Mouse (Mus musculus): Measurements from ENCODE around the gene Zmiz1.

Gene Zmiz1

GRCm38 (mm10) chr14:25660661-25661060 is 201.7 kb downstream of the Zmiz1 start:
- CTCF ChIA-PET, result interaction anchor here (0.6 to 2.3 kb wide), 9 partner anchors 10 to 1936 kb away, joined by 3 to 26 read pairs (median 4); no protein-coding TSS in a partner anchor
- POLR2A ChIA-PET, result interaction anchor here in 3 of 4 experiments (0.6 to 2.8 kb wide), 11 partner anchors 9 to 1369 kb away, joined by 3 to 12 read pairs (median 3); partner anchors contain the start of gene Anxa11 (in 1 of the 3)

GRCm38 (mm10) chr14:25661185-25661920 is 202.4 kb downstream of the Zmiz1 start:
- CTCF ChIA-PET, result interaction anchor here in 3 of 4 experiments (0.5 to 2.3 kb wide), 9 partner anchors 15 to 1935 kb away, joined by 3 to 26 read pairs (median 4); partner anchors contain the start of gene Zcchc24 (in 1 of the 3)
- POLR2A ChIA-PET, result interaction anchor here in 2 of 4 experiments (0.7 to 2.8 kb wide), 9 partner anchors 10 to 142 kb away, joined by 3 to 12 read pairs (median 3); no protein-coding TSS in a partner anchor

GRCm38 (mm10) chr14:25663649-25664309 is 204.8 kb downstream of the Zmiz1 start:
- CTCF ChIA-PET, result interaction anchor here in 1 of 4 experiments (1.9 kb wide), 1 partner anchor 18 kb away, joined by 6 read pairs; no protein-coding TSS in a partner anchor
- POLR2A ChIA-PET, result interaction anchor here in 3 of 4 experiments (0.6 to 3.3 kb wide), 10 partner anchors 9 to 1518 kb away, joined by 3 to 10 read pairs (median 4); partner anchors contain the start of genes Anxa11 (in 1 of the 3) and Ppif (in 1 of the 3)

DNA sequence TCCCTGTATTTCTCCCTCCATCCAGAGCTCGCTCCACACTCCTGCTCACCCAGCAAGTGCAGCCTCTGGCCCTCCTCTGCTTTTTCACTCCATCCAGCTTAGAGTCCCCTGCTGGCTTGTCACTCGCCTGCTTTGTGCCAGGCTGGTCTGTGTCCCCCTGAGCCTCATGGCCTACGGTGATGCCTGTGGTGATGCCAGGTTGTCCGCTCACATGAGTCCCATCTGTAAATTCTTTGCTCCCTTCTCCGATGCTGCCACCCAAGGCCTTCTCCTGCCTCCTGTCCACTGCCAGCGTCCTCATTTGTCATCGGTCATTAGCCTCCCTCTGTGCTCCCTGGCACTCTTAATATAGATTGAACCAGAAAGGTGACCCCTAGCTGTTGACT is 205.3 kb downstream of the Zmiz1 start:
- POLR2A ChIA-PET, result interaction anchor here in 3 of 4 experiments (0.6 to 3.3 kb wide), 13 partner anchors 9 to 1518 kb away, joined by 3 to 10 read pairs (median 5); partner anchors contain the start of genes Anxa11 (in 1 of the 3) and Ppif (in 1 of the 3)
- CTCF ChIA-PET, result interaction anchor here in 1 of 4 experiments (1.6 kb wide), 1 partner anchor 18 kb away, joined by 8 read pairs; no protein-coding TSS in a partner anchor

GRCm38 (mm10) chr14:25665314-25665970 is 206.5 kb downstream of the Zmiz1 start:
- CTCF ChIA-PET, result interaction anchor here (0.6 to 1.6 kb wide), 14 partner anchors 14 to 135 kb away, joined by 3 to 8 read pairs (median 4); no protein-coding TSS in a partner anchor
- POLR2A ChIA-PET, result interaction anchor here in 3 of 4 experiments (0.6 to 3.3 kb wide), 21 partner anchors 8 to 1229 kb away, joined by 3 to 10 read pairs (median 4); partner anchors contain the start of genes Anxa11 (in 1 of the 3) and Ppif (in 1 of the 3)

DNA sequence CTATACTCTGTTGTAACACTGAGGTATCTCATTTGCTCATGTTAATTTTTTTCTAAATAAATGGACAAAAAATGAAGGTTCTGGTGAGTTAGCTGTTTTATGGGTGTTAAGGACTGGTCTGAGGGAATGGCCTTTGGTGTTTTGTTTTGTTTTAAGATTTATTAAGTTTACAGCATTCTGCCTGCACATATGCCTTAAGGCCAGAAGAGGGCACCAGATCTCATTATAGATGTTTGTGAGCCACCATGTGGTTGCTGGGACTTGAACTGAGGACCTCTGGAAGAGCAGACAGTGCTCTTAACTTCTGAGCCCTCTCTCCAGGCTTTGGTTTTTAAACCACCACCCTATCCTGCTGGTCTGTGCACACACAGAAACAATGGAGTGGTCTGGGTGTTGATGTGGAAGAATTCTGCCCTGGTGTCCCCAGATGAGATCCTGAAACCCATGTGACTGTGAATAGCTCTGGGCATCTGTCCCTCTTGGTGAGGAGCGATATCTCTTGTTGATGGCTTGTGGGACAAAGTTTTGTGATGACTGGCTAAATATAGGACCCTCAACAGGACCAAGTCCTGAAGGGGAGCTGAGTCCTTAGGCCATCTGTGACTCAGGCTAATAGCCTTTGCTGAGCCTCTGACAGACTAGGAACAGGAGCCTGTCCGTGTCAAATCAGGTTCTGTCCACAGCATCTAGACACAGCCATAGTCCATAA is 207.8 kb downstream of the Zmiz1 start:
- POLR2A ChIA-PET, result interaction anchor here in 2 of 4 experiments (1.0 to 3.3 kb wide), 6 partner anchors 21 to 176 kb away, joined by 4 to 10 read pairs (median 6); partner anchors contain the start of gene Anxa11 (in 1 of the 2)
- CTCF ChIA-PET, result interaction anchor here in 3 of 4 experiments (0.7 to 1.4 kb wide), 5 partner anchors 20 to 87 kb away, joined by 3 to 4 read pairs (median 3); no protein-coding TSS in a partner anchor

- ChIA-PET POLR2A (interaction anchor here in 2 of 4 experiments (1.0 to 1.4 kb wide), 5 partner anchors 25 to 91 kb away, joined by 3 to 7 read pairs (median 4); no protein-coding TSS in a partner anchor), CTCF (interaction anchor here (0.5 to 1.4 kb wide), 7 partner anchors 21 to 520 kb away, joined by 3 to 4 read pairs (median 3); no protein-coding TSS in a partner anchor)
These were observed 208.6 kb downstream of the Zmiz1 start for GRCm38 (mm10) chr14:25667587-25667986.

- CTCF ChIA-PET, result interaction anchor here in 2 of 4 experiments (0.6 to 1.1 kb wide), 2 partner anchors 14 to 140 kb away, joined by 3 read pairs; no protein-coding TSS in a partner anchor
- POLR2A ChIA-PET, result interaction anchor here in 1 of 4 experiments (0.9 to 1.3 kb wide), 2 partner anchors 19 to 42 kb away, joined by 3 to 4 read pairs; no protein-coding TSS in a partner anchor
These were observed 220.6 kb downstream of the Zmiz1 start for GRCm38 (mm10) chr14:25679625-25680024.

GRCm38 (mm10) chr14:25682020-25682419 is 223.0 kb downstream of the Zmiz1 start:
- POLR2A ChIA-PET, result interaction anchor here in 2 of 4 experiments (1.3 to 1.5 kb wide), 2 partner anchors 15 to 16 kb away, joined by 3 to 4 read pairs; no protein-coding TSS in a partner anchor

DNA sequence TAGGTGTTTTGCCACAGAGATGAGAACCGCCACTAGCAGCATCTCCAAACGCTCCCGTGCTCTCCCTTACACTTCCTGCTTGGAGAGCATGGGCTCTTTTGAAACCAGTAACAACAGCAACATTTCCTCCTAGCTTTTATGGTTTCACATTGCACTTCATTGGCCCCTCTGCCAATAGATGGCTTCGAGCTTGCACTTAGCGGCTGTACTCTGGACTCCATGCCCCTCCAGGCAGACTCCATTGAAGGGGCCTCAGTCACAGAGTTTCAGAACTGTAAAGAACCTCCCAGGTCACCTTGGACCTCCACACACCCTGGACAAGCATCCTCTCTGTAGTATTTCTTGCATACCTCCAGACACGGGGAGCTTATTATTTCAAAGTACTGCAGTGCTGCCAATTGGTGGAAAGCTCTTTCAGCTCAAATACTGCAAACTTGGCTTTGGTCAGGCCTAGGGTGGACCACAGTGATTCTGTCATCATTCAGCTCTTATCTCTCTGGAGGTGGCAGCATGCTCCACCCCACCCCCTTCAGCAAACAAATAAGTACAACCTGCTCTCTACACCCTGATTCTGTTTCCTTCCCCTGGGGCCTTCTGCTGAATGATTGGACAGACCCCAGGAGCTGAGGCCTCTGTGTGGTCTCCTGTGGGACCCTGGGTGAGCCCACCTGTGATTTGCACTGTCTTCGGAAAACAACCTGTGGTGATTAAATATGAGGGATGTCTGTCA is 227.4 kb downstream of the Zmiz1 start:
- CTCF ChIA-PET, result interaction anchor here in 2 of 4 experiments (0.6 to 1.0 kb wide), 3 partner anchors 39 to 1285 kb away, joined by 3 read pairs; partner anchors contain the start of gene Appl1 (in 1 of the 2)
- POLR2A ChIA-PET, result interaction anchor here in 3 of 4 experiments (0.6 to 1.5 kb wide), 5 partner anchors 8 to 59 kb away, joined by 3 read pairs; partner anchors contain the start of gene Ppif (in 1 of the 3)

More at GRCm38 (mm10) chr14:25682020-25682419, 223.0 kb downstream of the Zmiz1 start:
- CTCF ChIA-PET, result interaction anchor here in 2 of 4 experiments (0.6 to 0.9 kb wide), 2 partner anchors 36 kb away, joined by 3 read pairs; no protein-coding TSS in a partner anchor

GRCm38 (mm10) chr14:25686983-25687901 is 228.3 kb downstream of the Zmiz1 start:
- ChIA-PET CTCF (interaction anchor here in 1 of 4 experiments (0.9 kb wide), 1 partner anchor 39 kb away, joined by 3 read pairs; no protein-coding TSS in a partner anchor), POLR2A (interaction anchor here in 3 of 4 experiments (0.6 to 1.6 kb wide), 8 partner anchors 7 to 116 kb away, joined by 3 to 7 read pairs (median 3); partner anchors contain the start of gene Ppif (in 1 of the 3))

- CTCF ChIA-PET, result interaction anchor here in 1 of 4 experiments (1.1 kb wide), 1 partner anchor 9 kb away, joined by 5 read pairs; no protein-coding TSS in a partner anchor
- POLR2A ChIA-PET, result interaction anchor here in 2 of 4 experiments (1.0 to 1.5 kb wide), 2 partner anchors 17 to 60 kb away, joined by 3 to 5 read pairs; no protein-coding TSS in a partner anchor
These were observed 234.4 kb downstream of the Zmiz1 start for GRCm38 (mm10) chr14:25693271-25693887.

DNA sequence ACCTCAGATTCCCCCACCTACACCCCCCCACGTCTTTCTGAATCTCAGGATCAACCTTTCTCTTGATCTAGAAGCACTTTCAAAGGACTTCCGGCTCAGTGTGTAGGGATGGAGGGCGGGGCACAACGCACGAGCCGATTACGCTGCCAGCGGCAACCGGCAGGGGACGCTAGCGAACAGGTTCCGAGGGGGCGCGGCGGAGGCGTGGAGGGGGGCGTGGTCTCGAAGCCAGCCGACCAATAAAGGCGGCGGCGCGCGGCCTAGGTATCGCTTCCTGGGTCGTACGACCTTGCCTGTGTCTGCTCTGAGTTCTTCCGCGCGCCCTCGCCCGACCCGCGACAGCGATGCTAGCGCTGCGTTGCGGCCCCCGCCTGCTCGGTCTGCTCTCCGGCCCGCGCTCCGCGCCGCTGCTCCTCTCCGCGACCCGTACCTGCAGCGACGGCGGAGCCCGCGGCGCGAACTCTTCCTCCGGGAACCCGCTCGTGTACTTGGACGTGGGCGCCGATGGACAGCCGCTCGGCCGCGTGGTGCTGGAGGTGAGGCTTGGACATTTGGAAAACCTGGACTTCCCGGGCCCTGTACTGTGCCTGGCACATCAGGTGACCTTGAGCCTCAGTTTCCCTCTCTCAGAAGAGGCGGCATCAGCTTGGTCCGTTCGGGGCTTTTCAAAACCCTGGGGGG is 235.0 kb downstream of the Zmiz1 start, which contains the start of gene Ppif:
Gene Ppif, plus strand, starts transcription at position 267 of the 681 bp plus-strand sequence.
- ChIA-PET CTCF (interaction anchor here in 3 of 4 experiments (0.7 to 2.0 kb wide), 6 partner anchors 14 to 66 kb away, joined by 3 to 5 read pairs (median 4); no protein-coding TSS in a partner anchor), POLR2A (interaction anchor here in 3 of 4 experiments (0.7 to 2.0 kb wide), 19 partner anchors 7 to 1203 kb away, joined by 3 to 10 read pairs (median 4); partner anchors contain the start of genes Anxa11 (in 1 of the 3) and Zcchc24 (in 1 of the 3))
